Mouse (Mus musculus) adrenal gland, adult 2 months (tissue): ENCODE measurements around the gene Usp50. TPM values are rescaled to one million over a fixed set of nuclear protein-coding genes. Genes with fewer than 3 reads are reported as not detected.

ENCODE experiments used
- DNase-seq: peaks from one replicate; pipeline ENCODE4 v3.0.0; 2021
- polyA plus RNA-seq: library from polyadenylated mRNA; depleted of rRNA; stranded (reverse); fragments of >200 nt; gene quantifications from 2 replicates; pipeline ENCODE4 v1.2.3, GENCODE M21; 2012; rRNA removed
- total RNA-seq, 2 experiments: library from RNA; stranded (reverse); gene quantifications; 2 replicates each; pipeline ENCODE4 v1.2.3; 2021

Usp50 gene
- total and polyA plus RNA-seq, 3 experiments, result 0.54 TPM; not detected in 2

DNA sequence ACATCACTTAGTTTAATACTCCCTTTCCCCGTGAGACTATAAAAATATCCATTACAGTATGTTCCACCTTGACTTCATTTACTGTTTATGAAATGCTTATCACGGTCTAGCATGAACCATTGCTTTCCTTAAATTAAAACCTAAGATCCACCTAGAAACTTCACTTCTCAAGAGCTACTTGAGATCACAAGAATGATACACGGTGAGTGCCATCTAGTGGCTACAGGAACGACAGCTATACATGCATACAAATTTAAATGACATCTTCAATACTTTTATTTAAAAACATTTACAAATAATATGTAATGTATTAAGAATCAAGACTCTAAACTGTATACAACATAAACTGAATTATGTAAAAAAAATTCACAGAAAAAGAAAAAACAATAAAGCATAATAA lies 119.8 kb downstream of the Usp50 start:
- no peak for DNase-seq

Other genes with a start within 250 kb of the Usp50 start
- gene Slc27a2, start 231.1 kb downstream of the Usp50 start, total RNA-seq, result 10 to 100 TPM; 19.8 to 62.9 TPM
- 20.4 and 29.0 TPM in 2 replicates for gene Slc27a2, start 231.1 kb downstream of the Usp50 start, polyA plus RNA-seq
- 10 to 100 TPM in 1 of 2 experiments, 1 to 10 TPM in 1; 2.0 to 51.8 TPM for gene Hdc, start 164.2 kb downstream of the Usp50 start, total RNA-seq
- 6.9 and 10.2 TPM in 2 replicates for gene Hdc, start 164.2 kb downstream of the Usp50 start, polyA plus RNA-seq
- gene Gabpb1, start 107.1 kb downstream of the Usp50 start, total RNA-seq, result 10 to 100 TPM; 14.9 to 22.3 TPM
- 1.9 and 4.1 TPM in 2 replicates for gene Gabpb1, start 107.1 kb downstream of the Usp50 start, polyA plus RNA-seq
- 10 to 100 TPM; 72.7 to 79.8 TPM for gene Usp8, start 76.1 kb downstream of the Usp50 start, total RNA-seq
- gene Usp8, start 76.1 kb downstream of the Usp50 start, polyA plus RNA-seq, result 10.8 and 13.2 TPM in 2 replicates
- gene Trpm7, start 92.8 kb upstream of the Usp50 start, total RNA-seq, result 10 to 100 TPM; 35.8 to 41.1 TPM
- 1.2 and 1.5 TPM in 2 replicates for gene Trpm7, start 92.8 kb upstream of the Usp50 start, polyA plus RNA-seq
- 10 to 100 TPM; 72.2 to 86.9 TPM for gene Sppl2a, start 149.8 kb upstream of the Usp50 start, total RNA-seq
- 9.1 and 10.6 TPM in 2 replicates for gene Sppl2a, start 149.8 kb upstream of the Usp50 start, polyA plus RNA-seq
- gene Ap4e1, start 225.2 kb upstream of the Usp50 start, total RNA-seq, result 10 to 100 TPM in 1 of 2 experiments, 1 to 10 TPM in 1; 8.3 to 10.6 TPM
- gene Ap4e1, start 225.2 kb upstream of the Usp50 start, polyA plus RNA-seq, result 1.0 TPM in 2 replicates